Mouse (Mus musculus) forebrain, embryonic 12.5 days (tissue): ENCODE results near the gene Dolpp1. TPM values are rescaled to one million over a fixed set of nuclear protein-coding genes. Genes with fewer than 3 reads are reported as not detected.

Source experiments
- ATAC-seq: fragments of 200-750 bp; cut with Nextera tagmentation; 2 replicates; pipeline ENCODE4 v1.8.0; 2017; ENCODE audit warnings: moderate TSS enrichment; ENCODE audit not compliant: low FRiP score
- H3K27ac ChIP-seq: fragments of 300-500 bp; sonication (generic); 2 replicates; pipeline ENCODE4 v1.5.1; 2016; ENCODE audit warnings: mild to moderate bottlenecking
- H3K27me3 ChIP-seq: fragments of 300-500 bp; sonication (generic); 2 replicates; pipeline ENCODE4 v1.6.1; 2016; ENCODE audit warnings: mild to moderate bottlenecking
- H3K36me3 ChIP-seq: fragments of 300-500 bp; sonication (generic); replicated peaks from 2 replicates; pipeline ENCODE4 v1.6.1; 2016; ENCODE audit warnings: mild to moderate bottlenecking
- H3K4me1 ChIP-seq: fragments of 300-500 bp; sonication (generic); 2 replicates; pipeline ENCODE4 v1.6.1; 2016
- H3K4me2 ChIP-seq: fragments of 300-500 bp; sonication (generic); 2 replicates; pipeline ENCODE4 v1.6.1; 2016; ENCODE audit warnings: mild to moderate bottlenecking, moderate library complexity
- H3K4me3 ChIP-seq: fragments of 300-500 bp; sonication (generic); replicated peaks from 2 replicates; pipeline ENCODE4 v1.5.1; 2016; ENCODE audit warnings: mild to moderate bottlenecking
- H3K9ac ChIP-seq: fragments of 300-500 bp; sonication (generic); 2 replicates; pipeline ENCODE4 v1.6.1; 2016; ENCODE audit warnings: mild to moderate bottlenecking
- H3K9me3 ChIP-seq: fragments of 300-500 bp; sonication (generic); 2 replicates; pipeline ENCODE4 v1.6.1; 2016
- WGBS: fragments of 180-500 bp; shearing (Covaris S2); methylation state at CpG from one replicate; pipeline ENCODE4 v1.1.7; 2016; 5-methylcytosine and 5-hydroxymethylcytosine counted together
- polyA plus RNA-seq: library from polyadenylated mRNA; unstranded; fragments of >200 nt; fragmentation: Nextera tagmentation; extraction: Ambion mirVana; gene quantifications from 2 replicates; pipeline ENCODE4 v1.2.1, GENCODE M21; 2016

Gene Dolpp1
- polyA plus RNA-seq, 1 experiment from 2014 or later = 51.4 TPM

GRCm38 (mm10) chr2:30360626-30361025, 31.4 kb upstream of the Dolpp1 start:
- WGBS = 84% methylated on average over 10 of the region's 10 CpGs
- Histone ChIP-seq H3K36me3 (no peaks in the 10 kb centered on the region), H3K4me1 (peaks cover 34% of the 10 kb centered on the region), H3K4me2 (no peak overlapping the region), H3K27ac (no peak overlapping the region), H3K9ac (no peak overlapping the region), H3K4me3 (no peak overlapping the region), H3K9me3 (no peaks in the 10 kb centered on the region), H3K27me3 (no peaks in the 10 kb centered on the region)
- ATAC-seq = no peak

GRCm38 (mm10) chr2:30362865-30363264, 29.2 kb upstream of the Dolpp1 start:
- H3K4me1 ChIP-seq = peaks cover 31% of the 10 kb centered on the region
- no peak overlapping the region for H3K9ac ChIP-seq
- no peaks in the 10 kb centered on the region for H3K27me3 ChIP-seq
- no peaks in the 10 kb centered on the region for H3K9me3 ChIP-seq
- H3K27ac ChIP-seq = no peak overlapping the region
- WGBS = 73% methylated on average over 5 of the region's 5 CpGs
- H3K4me2 ChIP-seq = no peak overlapping the region
- no peak for ATAC-seq
- H3K4me3 ChIP-seq = no peak overlapping the region
- H3K36me3 ChIP-seq = peaks cover 6% of the 10 kb centered on the region

GRCm38 (mm10) chr2:30363773-30364650, 28.0 kb upstream of the Dolpp1 start, which contains the start of gene Miga2:
Gene Miga2, plus strand, starts transcription at chr2:30364233.
- peak within 1 kb of the TSS; percentile 88 for H3K9ac ChIP-seq
- H3K9me3 ChIP-seq = no peaks in the 10 kb centered on the region
- peak within 1 kb of the TSS; percentile 91 for H3K4me2 ChIP-seq
- H3K4me3 ChIP-seq = peak within 1 kb of the TSS; percentile 93
- H3K36me3 ChIP-seq = peaks cover 17% of the 10 kb centered on the region
- H3K27ac ChIP-seq = peak within 1 kb of the TSS; percentile 78
- under 1% methylated on average over 54 of the region's 54 CpGs for WGBS
- no peaks in the 10 kb centered on the region for H3K27me3 ChIP-seq
- ATAC-seq = peak; percentile 99
- H3K4me1 ChIP-seq = peaks cover 21% of the 10 kb centered on the region

- no peaks in the 10 kb centered on the region for H3K27me3 ChIP-seq
- WGBS = 92% methylated on average over 2 of the region's 2 CpGs
- H3K4me1 ChIP-seq = peaks cover 18% of the 10 kb centered on the region
- no peak for ATAC-seq
- peak overlapping the region; percentile 93 for H3K4me3 ChIP-seq
- H3K9me3 ChIP-seq = no peaks in the 10 kb centered on the region
- peak overlapping the region; percentile 88 for H3K9ac ChIP-seq
- H3K36me3 ChIP-seq = peaks cover 32% of the 10 kb centered on the region
- H3K27ac ChIP-seq = no peak overlapping the region
- peak overlapping the region; percentile 91 for H3K4me2 ChIP-seq
These were observed 26.6 kb upstream of the Dolpp1 start for GRCm38 (mm10) chr2:30365281-30366069.

- Histone ChIP-seq H3K9me3 (no peaks in the 10 kb centered on the region), H3K27ac (no peak overlapping the region), H3K4me1 (peaks cover 18% of the 10 kb centered on the region), H3K4me3 (no peak overlapping the region), H3K27me3 (no peaks in the 10 kb centered on the region), H3K4me2 (no peak overlapping the region), H3K9ac (no peak overlapping the region), H3K36me3 (peaks cover 39% of the 10 kb centered on the region)
- ATAC-seq = no peak
- WGBS = 83% methylated on average over 5 of the region's 5 CpGs
These were observed 25.9 kb upstream of the Dolpp1 start for GRCm38 (mm10) chr2:30366203-30366602.

GRCm38 (mm10) chr2:30371544-30371943, 20.5 kb upstream of the Dolpp1 start:
- no peaks in the 10 kb centered on the region for H3K4me1 ChIP-seq
- peaks cover 86% of the 10 kb centered on the region for H3K36me3 ChIP-seq
- H3K27ac ChIP-seq = no peak overlapping the region
- no peaks in the 10 kb centered on the region for H3K9me3 ChIP-seq
- H3K4me3 ChIP-seq = no peak overlapping the region
- no peak overlapping the region for H3K9ac ChIP-seq
- H3K27me3 ChIP-seq = no peaks in the 10 kb centered on the region
- H3K4me2 ChIP-seq = no peak overlapping the region
- ATAC-seq = no peak
- WGBS = 95% methylated on average over 8 of the region's 8 CpGs

GRCm38 (mm10) chr2:30372726-30373125, 19.3 kb upstream of the Dolpp1 start:
- 98% methylated on average over 5 of the region's 5 CpGs for WGBS

GRCm38 (mm10) chr2:30375893-30376292, 16.2 kb upstream of the Dolpp1 start:
- Histone ChIP-seq H3K4me2 (no peak overlapping the region), H3K9ac (no peak overlapping the region), H3K4me1 (no peaks in the 10 kb centered on the region), H3K4me3 (no peak overlapping the region), H3K27me3 (no peaks in the 10 kb centered on the region), H3K36me3 (peaks cover 88% of the 10 kb centered on the region), H3K9me3 (no peaks in the 10 kb centered on the region), H3K27ac (no peak overlapping the region)
- WGBS = 96% methylated on average over 10 of the region's 10 CpGs
- no peak for ATAC-seq

More at GRCm38 (mm10) chr2:30372726-30373125, 19.3 kb upstream of the Dolpp1 start:
- no peak for ATAC-seq
- no peaks in the 10 kb centered on the region for H3K9me3 ChIP-seq
- H3K27me3 ChIP-seq = no peaks in the 10 kb centered on the region
- no peak overlapping the region for H3K9ac ChIP-seq
- H3K36me3 ChIP-seq = peaks cover 94% of the 10 kb centered on the region
- H3K4me2 ChIP-seq = no peak overlapping the region
- no peaks in the 10 kb centered on the region for H3K4me1 ChIP-seq
- H3K4me3 ChIP-seq = no peak overlapping the region
- H3K27ac ChIP-seq = no peak overlapping the region

GRCm38 (mm10) chr2:30377721-30378120, 14.3 kb upstream of the Dolpp1 start:
- no peak overlapping the region for H3K9ac ChIP-seq
- WGBS = 87% methylated on average over 5 of the region's 5 CpGs
- H3K27me3 ChIP-seq = no peaks in the 10 kb centered on the region
- H3K27ac ChIP-seq = no peak overlapping the region
- no peak overlapping the region for H3K4me2 ChIP-seq
- no peak overlapping the region for H3K4me3 ChIP-seq
- H3K36me3 ChIP-seq = peaks cover 88% of the 10 kb centered on the region
- no peaks in the 10 kb centered on the region for H3K9me3 ChIP-seq
- H3K4me1 ChIP-seq = no peaks in the 10 kb centered on the region
- ATAC-seq = no peak

GRCm38 (mm10) chr2:30379307-30379706, 12.7 kb upstream of the Dolpp1 start:
- no peak overlapping the region for H3K9ac ChIP-seq
- H3K27ac ChIP-seq = no peak overlapping the region; the same call in 1 of the 2 replicates
- no peak overlapping the region for H3K4me3 ChIP-seq
- H3K36me3 ChIP-seq = peaks cover 88% of the 10 kb centered on the region
- no peaks in the 10 kb centered on the region for H3K4me1 ChIP-seq
- no peaks in the 10 kb centered on the region for H3K9me3 ChIP-seq
- 91% methylated on average over 7 of the region's 7 CpGs for WGBS
- H3K4me2 ChIP-seq = no peak overlapping the region
- H3K27me3 ChIP-seq = no peaks in the 10 kb centered on the region
- ATAC-seq = no peak

- no peaks in the 10 kb centered on the region for H3K9me3 ChIP-seq
- ATAC-seq = no peak
- WGBS = 94% methylated on average over 10 of the region's 10 CpGs
- no peak overlapping the region for H3K27ac ChIP-seq
- no peaks in the 10 kb centered on the region for H3K27me3 ChIP-seq
- H3K9ac ChIP-seq = no peak overlapping the region; the same call in 1 of the 2 replicates
- H3K4me3 ChIP-seq = no peak overlapping the region
- peaks cover 92% of the 10 kb centered on the region for H3K36me3 ChIP-seq
- H3K4me1 ChIP-seq = no peaks in the 10 kb centered on the region
- no peak overlapping the region for H3K4me2 ChIP-seq
These were observed 11.3 kb upstream of the Dolpp1 start for GRCm38 (mm10) chr2:30380564-30381376.

- Histone ChIP-seq H3K4me2 (no peak overlapping the region), H3K4me3 (no peak overlapping the region), H3K9me3 (no peaks in the 10 kb centered on the region), H3K27ac (no peak overlapping the region), H3K27me3 (no peaks in the 10 kb centered on the region), H3K4me1 (no peaks in the 10 kb centered on the region), H3K36me3 (peaks cover 87% of the 10 kb centered on the region), H3K9ac (no peak overlapping the region; the same call in 1 of the 2 replicates)
- no peak for ATAC-seq
- whole genome bisulfite sequencing = 92% methylated on average over 4 of the region's 4 CpGs
These were observed 10.7 kb upstream of the Dolpp1 start for GRCm38 (mm10) chr2:30381377-30381725.
